8 mouse cellular contexts compared by ENCODE assay signal in the genomic region with DNA sequence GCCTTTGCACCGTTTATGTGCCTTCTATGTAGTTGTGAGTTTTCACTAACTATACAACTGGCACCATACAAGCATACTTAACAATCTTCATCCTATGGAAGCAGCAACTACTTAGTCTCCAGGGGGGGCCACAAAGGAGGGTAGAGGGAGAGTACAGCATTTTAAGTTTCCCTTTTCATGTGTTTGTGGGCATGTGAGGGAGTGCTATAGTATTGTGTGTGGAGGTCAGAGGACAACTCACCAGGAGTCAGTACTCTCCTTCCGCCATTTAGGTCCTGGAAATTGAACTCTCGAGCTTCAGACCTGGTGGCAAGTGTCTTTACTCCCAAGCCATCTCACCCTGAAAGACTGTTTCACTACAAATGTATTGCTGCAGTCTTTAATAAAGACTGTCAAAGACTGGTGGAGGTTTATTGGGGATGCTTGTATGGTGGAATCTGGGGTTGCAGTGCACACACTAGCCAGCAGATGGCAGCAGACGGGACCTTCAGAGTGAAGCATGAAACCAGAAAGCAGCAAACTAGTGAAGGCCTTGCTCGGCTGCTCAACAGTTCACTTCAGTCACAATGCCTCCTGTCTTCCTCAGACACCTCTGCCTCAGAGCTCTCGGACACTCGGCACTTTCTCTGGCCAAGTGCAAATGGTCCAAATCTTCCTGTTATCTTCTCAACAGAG. TPM values are rescaled to one million over a fixed set of nuclear protein-coding genes. Genes with fewer than 3 reads are reported as not detected.
DNase-seq lines count a peak whose midpoint lies in the region; ATAC-seq and TF ChIP-seq lines count a peak whose summit lies in the region.

No protein-coding gene starts in this region.

- H3K4me2 ChIP-seq in midbrain, embryonic 15.5 days: no peak overlapping the region

- no peak overlapping the region for H3K4me3 ChIP-seq in midbrain, embryonic 10.5 days
- H3K4me3 ChIP-seq in midbrain, embryonic 15.5 days: no peak overlapping the region
- H3K4me3 ChIP-seq in bone marrow macrophage, adult 2 months (ENCODE audit: insufficient read depth, low read length): no peak overlapping the region

- DNase-seq in midbrain, embryonic 10.5 days (ENCODE audit: low spot score): peak; percentile 74
- peak; percentile 66 for DNase-seq in hindlimb bud, embryonic 11.5 days (ENCODE audit: extremely low spot score, low read depth, low spot score)
- peak; percentile 56 to 63 for DNase-seq in left cerebral cortex, postnatal 36 days (ENCODE audit: low spot score in 2 of 2)
- DNase-seq in neural tube, embryonic 10.5 days (ENCODE audit: extremely low spot score, low spot score): peak; percentile 80
- DNase-seq in thymus, adult 18-20 months: peak; percentile 10 to 18

- peak; percentile 77 for TF ChIP-seq CTCF in bone marrow macrophage, adult 2 months (IDR thresholded peaks at IDR 0.05; ENCODE audit: low read depth, low read length)

- intact Hi-C loops in left cerebral cortex, postnatal 36 days (cut with DNase I): loop anchor here (10.0 kb wide), 1 partner anchor 307 kb away; a partner anchor contains a TSS

- no peaks in the 10 kb centered on the region for H3K9me3 ChIP-seq in midbrain, embryonic 10.5 days (replicated peaks)
- H3K9me3 ChIP-seq in midbrain, embryonic 15.5 days: no peaks in the 10 kb centered on the region

- whole genome bisulfite sequencing in midbrain, embryonic 10.5 days: 29% methylated on average over 7 of the region's 7 CpGs
- WGBS in midbrain, embryonic 15.5 days: 24% methylated on average over 7 of the region's 7 CpGs

- no peak overlapping the region for H3K9ac ChIP-seq in midbrain, embryonic 15.5 days

- ATAC-seq in midbrain, embryonic 15.5 days (replicated peaks): no peak
- ATAC-seq in erythroid progenitor cell, adult 5-6 weeks (replicated peaks; ENCODE audit: low FRiP score, poor library complexity, severe bottlenecking): peak; percentile 82

- TF ChIP-seq POLR2A in bone marrow macrophage, adult 2 months (IDR thresholded peaks at IDR 0.05; ENCODE audit: borderline replicate concordance, low read depth, low read length): no peak

- peaks cover 11% of the 10 kb centered on the region for H3K36me3 ChIP-seq in midbrain, embryonic 10.5 days
- H3K36me3 ChIP-seq in midbrain, embryonic 15.5 days (replicated peaks): no peaks in the 10 kb centered on the region

- peaks cover 6% of the 10 kb centered on the region; the same call in 1 of the 2 replicates for H3K4me1 ChIP-seq in midbrain, embryonic 10.5 days
- H3K4me1 ChIP-seq in midbrain, embryonic 15.5 days: no peaks in the 10 kb centered on the region
- no peaks in the 10 kb centered on the region for H3K4me1 ChIP-seq in bone marrow macrophage, adult 2 months (ENCODE audit: control insufficient read depth, insufficient read depth, low read length)

- no peak overlapping the region for H3K27ac ChIP-seq in midbrain, embryonic 10.5 days (replicated peaks)
- no peak overlapping the region for H3K27ac ChIP-seq in midbrain, embryonic 15.5 days
- no peak overlapping the region for H3K27ac ChIP-seq in bone marrow macrophage, adult 2 months (ENCODE audit: insufficient read depth, low read depth, low read length)

- H3K27me3 ChIP-seq in midbrain, embryonic 10.5 days (ENCODE audit: low read depth, poor library complexity, severe bottlenecking): no peaks in the 10 kb centered on the region
- H3K27me3 ChIP-seq in midbrain, embryonic 15.5 days (replicated peaks): no peaks in the 10 kb centered on the region

RNA-seq across cellular contexts. Expression of a gene that starts 10.6 kb away (rescaled TPM):
- 196 and 220 TPM in 2 replicates for polyA plus RNA-seq in midbrain, embryonic 10.5 days (2016; fragmentation: Nextera tagmentation; extraction: Ambion mirVana)
- 138 and 149 TPM in 2 replicates for polyA plus RNA-seq in midbrain, embryonic 15.5 days (2015; fragmentation: Nextera tagmentation; extraction: Ambion mirVana)
- polyA plus RNA-seq in bone marrow macrophage, adult 2 months (2012; ENCODE audit: insufficient read depth, insufficient read length, missing spikeins): 87.4 and 92.1 TPM in 2 replicates
- 9.0 and 70.4 TPM in 2 replicates for total RNA-seq in erythroid progenitor cell, adult 5-6 weeks (2015; ENCODE audit: low replicate concordance)
- total RNA-seq in erythroid progenitor cell, adult 5-6 weeks (2017; ENCODE audit: low replicate concordance): 32.3 and 52.8 TPM in 2 replicates
- total RNA-seq in left cerebral cortex, postnatal 36 days (2021): 10 to 100 TPM; 63.4 to 70.2 TPM

RNA-seq across cellular contexts. Expression of a gene that starts 12.9 kb away (rescaled TPM):
- polyA plus RNA-seq in midbrain, embryonic 10.5 days (2016; fragmentation: Nextera tagmentation; extraction: Ambion mirVana): 14.3 and 15.3 TPM in 2 replicates
- 20.2 and 21.9 TPM in 2 replicates for polyA plus RNA-seq in midbrain, embryonic 15.5 days (2015; fragmentation: Nextera tagmentation; extraction: Ambion mirVana)
- polyA plus RNA-seq in bone marrow macrophage, adult 2 months (2012; ENCODE audit: insufficient read depth, insufficient read length, missing spikeins): 4.0 and 4.5 TPM in 2 replicates
- total RNA-seq in erythroid progenitor cell, adult 5-6 weeks (2015; ENCODE audit: low replicate concordance): 6.1 and 9.6 TPM in 2 replicates
- total RNA-seq in erythroid progenitor cell, adult 5-6 weeks (2017; ENCODE audit: low replicate concordance): 8.0 and 14.8 TPM in 2 replicates
- total RNA-seq in left cerebral cortex, postnatal 36 days (2021): 10 to 100 TPM; 30.3 to 34.8 TPM

Comparison
In these comparisons a context has a peak if more than half of its experiments do, and no peak if none do; other contexts are left out.
1. DNase-seq: peak in every context shown above with its lines; median percentile 80 in neural tube, embryonic 10.5 days; 74 in midbrain, embryonic 10.5 days; 66 in hindlimb bud, embryonic 11.5 days; 60 in left cerebral cortex, postnatal 36 days; 14 in thymus, adult 18-20 months.